18 mouse cellular contexts compared by ENCODE assay signal in genomic region chr11:24391385-24391784, GRCm38 (mm10).
"Had no signal": no experiment of that assay in that cellular context is flagged by ENCODE, and none has a peak within 500 bp of the region (broad histone marks: within the 10 kb centered on the region; RNA-seq: fewer than 3 reads in every experiment).

No protein-coding gene starts in this region.

- DNase-seq: kidney, adult 18-20 months; kidney, adult 9 months; kidney, postnatal 14 days; kidney, postnatal 4 days; liver, embryonic 13.5 days; lung, adult 2 months; lung, postnatal 14 days; lung, postnatal 4 days; retina, postnatal 1 day; right cerebral cortex, postnatal 25 days; thymus, adult 18-20 months; thymus, postnatal 25 days had no signal

- ATAC-seq: midbrain, embryonic 13.5 days; midbrain, embryonic 16.5 days had no signal

- H3K27me3 ChIP-seq: liver, embryonic 13.5 days; megakaryocyte, embryonic 14.5 days; midbrain, embryonic 13.5 days; neural tube, embryonic 13.5 days had no signal

- H3K4me1 ChIP-seq: liver, embryonic 13.5 days; megakaryocyte, embryonic 14.5 days; midbrain, embryonic 13.5 days; neural tube, embryonic 13.5 days had no signal

- H3K4me3 ChIP-seq: liver, embryonic 13.5 days; megakaryocyte, embryonic 14.5 days; midbrain, embryonic 10.5 days; midbrain, embryonic 13.5 days; myocyte; neural tube, embryonic 13.5 days had no signal

- H3K27ac ChIP-seq: liver, embryonic 13.5 days; midbrain, embryonic 10.5 days; midbrain, embryonic 13.5 days; neural tube, embryonic 13.5 days had no signal

- H3K36me3 ChIP-seq: liver, embryonic 13.5 days; midbrain, embryonic 10.5 days; midbrain, embryonic 13.5 days; neural tube, embryonic 13.5 days had no signal

- H3K9me3 ChIP-seq: liver, embryonic 13.5 days; midbrain, embryonic 13.5 days; neural tube, embryonic 13.5 days had no signal
